Mouse (Mus musculus): ENCODE results near the gene Cdc123.

Cdc123 gene

GRCm38 (mm10) chr2:5804440-5805045, 40.4 kb downstream of the Cdc123 start:
- DNase-seq (ENCODE audit: inconsistent ontology term), result no peak

- DNase-seq (ENCODE audit: inconsistent ontology term), result no peak
Measured at GRCm38 (mm10) chr2:5801927-5802590, 42.9 kb downstream of the Cdc123 start.

GRCm38 (mm10) chr2:5801182-5801640, 43.8 kb downstream of the Cdc123 start:
- no peak for DNase-seq (ENCODE audit: inconsistent ontology term)

- DNase-seq (ENCODE audit: inconsistent ontology term), result no peak
Measured at GRCm38 (mm10) chr2:5797816-5798672, 46.9 kb downstream of the Cdc123 start.

GRCm38 (mm10) chr2:5793771-5794170, 51.2 kb downstream of the Cdc123 start:
- DNase-seq (ENCODE audit: inconsistent ontology term), result no peak

GRCm38 (mm10) chr2:5792056-5792455, 52.9 kb downstream of the Cdc123 start:
- no peak for DNase-seq (ENCODE audit: inconsistent ontology term)

GRCm38 (mm10) chr2:5789625-5790160, 55.3 kb downstream of the Cdc123 start:
- DNase-seq (ENCODE audit: inconsistent ontology term), result no peak

GRCm38 (mm10) chr2:5787391-5787790, 57.6 kb downstream of the Cdc123 start:
- DNase-seq (ENCODE audit: inconsistent ontology term), result no peak

- DNase-seq (ENCODE audit: inconsistent ontology term), result no peak
Measured at GRCm38 (mm10) chr2:5772464-5772863, 72.5 kb downstream of the Cdc123 start.

GRCm38 (mm10) chr2:5770708-5771241, 74.2 kb downstream of the Cdc123 start:
- DNase-seq (ENCODE audit: inconsistent ontology term), result peak; percentile 54

- DNase-seq (ENCODE audit: inconsistent ontology term), result no peak
Measured at GRCm38 (mm10) chr2:5769630-5770029, 75.3 kb downstream of the Cdc123 start.

GRCm38 (mm10) chr2:5768946-5769345, 76.0 kb downstream of the Cdc123 start:
- peak; percentile 27 for DNase-seq (ENCODE audit: inconsistent ontology term)

- DNase-seq (ENCODE audit: inconsistent ontology term), result no peak
Measured at GRCm38 (mm10) chr2:5762031-5762430, 82.9 kb downstream of the Cdc123 start.

- no peak for DNase-seq (ENCODE audit: inconsistent ontology term)
Measured at GRCm38 (mm10) chr2:5760479-5761008, 84.4 kb downstream of the Cdc123 start.

GRCm38 (mm10) chr2:5758569-5758968, 86.4 kb downstream of the Cdc123 start:
- no peak for DNase-seq (ENCODE audit: inconsistent ontology term)

GRCm38 (mm10) chr2:5750872-5751271, 94.1 kb downstream of the Cdc123 start:
- no peak for DNase-seq (ENCODE audit: inconsistent ontology term)

- DNase-seq (ENCODE audit: inconsistent ontology term), result no peak
Measured at GRCm38 (mm10) chr2:5749210-5749609, 95.8 kb downstream of the Cdc123 start.

GRCm38 (mm10) chr2:5747545-5748043, 97.4 kb downstream of the Cdc123 start:
- DNase-seq (ENCODE audit: inconsistent ontology term), result no peak

- no peak for DNase-seq (ENCODE audit: inconsistent ontology term)
Measured at GRCm38 (mm10) chr2:5746529-5746928, 98.4 kb downstream of the Cdc123 start.

Measured in Muller cell, postnatal 12 days (primary cell).